Mouse (Mus musculus) lung, embryonic 14.5 days (tissue): ENCODE data around the gene Gpm6a. TPM values are rescaled to one million over a fixed set of nuclear protein-coding genes. Genes with fewer than 3 reads are reported as not detected.
A peak's percentile ranks its signal among the peaks of the same experiment; 100 is the strongest.

Experiments used
- ATAC-seq: fragments of 200-750 bp; cut with Nextera tagmentation; 2 replicates; pipeline ENCODE4 v1.8.0; 2017; ENCODE audit warnings: mild to moderate bottlenecking, moderate TSS enrichment, moderate library complexity; ENCODE audit not compliant: insufficient read depth
- DNase-seq: peaks from one replicate; pipeline ENCODE4 v3.0.0-alpha.2; 2015
- H3K27ac ChIP-seq: fragments of 300-500 bp; sonication (generic); 2 replicates; pipeline ENCODE4 v1.5.1; 2014; ENCODE audit warnings: low read depth, mild to moderate bottlenecking, moderate library complexity
- H3K27me3 ChIP-seq: fragments of 300-500 bp; sonication (generic); 2 replicates; pipeline ENCODE4 v1.6.1; 2014; ENCODE audit warnings: low read length, control low read depth; ENCODE audit not compliant: insufficient read depth
- H3K36me3 ChIP-seq: fragments of 300-500 bp; sonication (generic); 2 replicates; pipeline ENCODE4 v1.6.1; 2014; ENCODE audit warnings: control low read depth; ENCODE audit not compliant: insufficient read depth
- H3K4me1 ChIP-seq: fragments of 300-500 bp; sonication (generic); 2 replicates; pipeline ENCODE4 v1.6.1; 2014; ENCODE audit warnings: antibody characterized with exemption, control low read depth; ENCODE audit not compliant: insufficient read depth
- H3K4me2 ChIP-seq: fragments of 300-500 bp; sonication (generic); 2 replicates; pipeline ENCODE4 v1.6.1; 2014; ENCODE audit warnings: mild to moderate bottlenecking
- H3K4me3 ChIP-seq: fragments of 300-500 bp; sonication (generic); 2 replicates; pipeline ENCODE4 v1.5.1; 2014; ENCODE audit warnings: low read depth, low read length
- H3K9ac ChIP-seq: fragments of 300-500 bp; sonication (generic); 2 replicates; pipeline ENCODE4 v1.6.1; 2014
- H3K9me3 ChIP-seq: fragments of 300-500 bp; sonication (generic); 2 replicates; pipeline ENCODE4 v1.6.1; 2016; ENCODE audit warnings: low read depth, low read length, control low read depth
- CTCF ChIP-seq: IDR thresholded peaks from 2 replicates; pipeline ENCODE4 v1.5.1; 2016; ENCODE audit warnings: antibody characterized with exemption, low read depth
- WGBS: fragments of 180-500 bp; shearing (Covaris S2); extraction: QIAGEN DNeasy Blood & Tissue Kit; methylation state at CpG from one replicate; pipeline ENCODE4 v1.1.7; 2014; 5-methylcytosine and 5-hydroxymethylcytosine counted together
- polyA plus RNA-seq: library from polyadenylated mRNA; unstranded; fragments of >200 nt; fragmentation: Nextera tagmentation; extraction: Ambion mirVana; gene quantifications from 2 replicates; pipeline ENCODE4 v1.2.1, GENCODE M21; 2014

The Gpm6a gene
- polyA plus RNA-seq, 1 experiment from 2014 or later: 15.5 TPM

GRCm38 (mm10) chr8:55103891-55104481, 149.3 kb downstream of the Gpm6a start:
- Histone ChIP-seq H3K4me2 (no peak overlapping the region), H3K4me1 (no peaks in the 10 kb centered on the region), H3K9me3 (no peaks in the 10 kb centered on the region), H3K27ac (no peak overlapping the region), H3K36me3 (no peaks in the 10 kb centered on the region), H3K4me3 (no peak overlapping the region), H3K27me3 (no peaks in the 10 kb centered on the region), H3K9ac (no peak overlapping the region)
- DNase-seq (peak; percentile 7), ATAC-seq (no peak)
- WGBS: 39% methylated on average over 3 of the region's 3 CpGs
- no peak; the same call in 1 of the 2 replicates for TF ChIP-seq CTCF

Other genes starting within 250 kb of the Gpm6a start
- 0.70 and 0.96 TPM in 2 replicates for gene Wdr17, start 67.7 kb upstream of the Gpm6a start, polyA plus RNA-seq